Mouse (Mus musculus): ENCODE measurements around the gene Lef1.

Lef1 gene

GRCm38 (mm10) chr3:131248444-131248843 lies 138.2 kb downstream of the Lef1 start:
- no peak for DNase-seq (ENCODE audit: low spot score)

- no peak for DNase-seq (ENCODE audit: low spot score)
Observed at GRCm38 (mm10) chr3:131250283-131250682, 140.0 kb downstream of the Lef1 start.

GRCm38 (mm10) chr3:131250978-131251377 lies 140.7 kb downstream of the Lef1 start:
- DNase-seq (ENCODE audit: low spot score) = no peak

GRCm38 (mm10) chr3:131251601-131252000 lies 141.3 kb downstream of the Lef1 start:
- DNase-seq (ENCODE audit: low spot score) = no peak

- DNase-seq (ENCODE audit: low spot score) = no peak
Observed at GRCm38 (mm10) chr3:131254991-131255390, 144.7 kb downstream of the Lef1 start.

GRCm38 (mm10) chr3:131255399-131255981 lies 145.2 kb downstream of the Lef1 start:
- DNase-seq (ENCODE audit: low spot score) = no peak

GRCm38 (mm10) chr3:131258921-131259320 lies 148.7 kb downstream of the Lef1 start:
- DNase-seq (ENCODE audit: low spot score) = no peak

- DNase-seq (ENCODE audit: low spot score) = no peak
Observed at GRCm38 (mm10) chr3:131259392-131259965, 149.2 kb downstream of the Lef1 start.

- DNase-seq (ENCODE audit: low spot score) = no peak
Observed at GRCm38 (mm10) chr3:131260418-131260817, 150.1 kb downstream of the Lef1 start.

GRCm38 (mm10) chr3:131263766-131264486 lies 153.7 kb downstream of the Lef1 start:
- DNase-seq (ENCODE audit: low spot score) = peak; percentile 62

- peak; percentile 54 for DNase-seq (ENCODE audit: low spot score)
Observed at GRCm38 (mm10) chr3:131265516-131265915, 155.2 kb downstream of the Lef1 start.

- peak; percentile 67 for DNase-seq (ENCODE audit: low spot score)
Observed at GRCm38 (mm10) chr3:131266366-131267050, 156.2 kb downstream of the Lef1 start.

- no peak for DNase-seq (ENCODE audit: low spot score)
Observed at GRCm38 (mm10) chr3:131270381-131270780, 160.1 kb downstream of the Lef1 start.

- peak; percentile 68 for DNase-seq (ENCODE audit: low spot score)
Observed at GRCm38 (mm10) chr3:131271157-131271556, 160.9 kb downstream of the Lef1 start.

GRCm38 (mm10) chr3:131271559-131272373 lies 161.5 kb downstream of the Lef1 start, which contains the start of gene Hadh:
TSS of gene Hadh (minus strand) at chr3:131272101.
- DNase-seq (ENCODE audit: low spot score) = peak; percentile 84

- DNase-seq (ENCODE audit: low spot score) = no peak
Observed at GRCm38 (mm10) chr3:131272374-131273100, 162.3 kb downstream of the Lef1 start.

All from lung, postnatal 25 days (tissue).